ENCODE assay signal across 18 mouse cellular contexts in the genomic region with DNA sequence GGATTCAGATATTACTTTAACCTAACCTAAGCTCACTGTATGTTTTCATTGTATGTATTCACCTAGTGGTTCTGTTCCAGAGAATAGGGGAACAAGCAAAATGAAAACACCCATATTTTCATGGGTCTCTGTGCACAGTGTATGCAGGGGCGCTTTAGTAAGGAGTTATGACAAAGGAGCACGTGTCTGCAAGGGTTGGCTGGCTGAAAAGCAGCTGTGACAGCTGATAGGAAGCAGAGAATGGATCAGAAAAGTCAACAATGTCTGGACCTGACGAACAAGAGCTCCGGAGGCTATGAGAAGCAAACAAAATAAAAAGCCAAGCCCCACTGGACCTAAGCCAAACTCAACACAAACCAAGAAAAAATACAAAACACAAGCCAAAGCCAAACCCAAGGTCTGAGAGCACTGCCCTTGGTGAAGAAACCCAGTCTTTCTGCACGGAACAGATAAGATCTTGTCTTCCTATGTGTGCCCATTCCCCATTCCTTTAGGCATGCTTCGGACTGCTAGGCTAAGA. TPM values are rescaled to one million over a fixed set of nuclear protein-coding genes. Genes with fewer than 3 reads are reported as not detected.
A peak's percentile ranks its signal among the peaks of the same experiment; 100 is the strongest.
DNase-seq lines count a peak whose midpoint lies in the region; ATAC-seq and TF ChIP-seq lines count a peak whose summit lies in the region.
"Had no signal": no experiment of that assay in that cellular context is flagged by ENCODE, and none has a peak within 500 bp of the region (broad histone marks: within the 10 kb centered on the region; RNA-seq: fewer than 3 reads in every experiment).

No protein-coding gene starts in this region.

- no peak overlapping the region for H3K4me2 ChIP-seq in heart, embryonic 12.5 days
- no peak overlapping the region for H3K4me2 ChIP-seq in heart, embryonic 11.5 days
- H3K4me2 ChIP-seq in midbrain, embryonic 11.5 days: no peak overlapping the region
- no peak overlapping the region for H3K4me2 ChIP-seq in midbrain, embryonic 14.5 days (ENCODE audit: low read length)
- no peak overlapping the region for H3K4me2 ChIP-seq in heart, postnatal 0 days (ENCODE audit: low read depth, low read length)
- H3K4me2 ChIP-seq in stomach, embryonic 15.5 days: no peak overlapping the region
- H3K4me2 ChIP-seq: forebrain, embryonic 13.5 days; liver, embryonic 11.5 days had no signal

- H3K27me3 ChIP-seq in heart, embryonic 12.5 days (replicated peaks): no peaks in the 10 kb centered on the region
- no peaks in the 10 kb centered on the region for H3K27me3 ChIP-seq in heart, embryonic 11.5 days (ENCODE audit: control insufficient read depth, insufficient read depth, low read length)
- no peaks in the 10 kb centered on the region; the same call in 1 of the 2 replicates for H3K27me3 ChIP-seq in midbrain, embryonic 11.5 days (ENCODE audit: control insufficient read depth, insufficient read depth, low read length)
- H3K27me3 ChIP-seq in midbrain, embryonic 14.5 days (ENCODE audit: control insufficient read depth, insufficient read depth, low read length): no peaks in the 10 kb centered on the region
- H3K27me3 ChIP-seq in heart, postnatal 0 days (ENCODE audit: control insufficient read depth, insufficient read depth, low read length): no peaks in the 10 kb centered on the region
- H3K27me3 ChIP-seq in stomach, embryonic 15.5 days (replicated peaks): no peaks in the 10 kb centered on the region
- H3K27me3 ChIP-seq: forebrain, embryonic 13.5 days had no signal

- no peaks in the 10 kb centered on the region for H3K36me3 ChIP-seq in heart, embryonic 12.5 days
- no peaks in the 10 kb centered on the region for H3K36me3 ChIP-seq in heart, embryonic 11.5 days (ENCODE audit: control insufficient read depth, insufficient read depth, low read length)
- H3K36me3 ChIP-seq in midbrain, embryonic 11.5 days (ENCODE audit: control insufficient read depth, insufficient read depth, low read length): no peaks in the 10 kb centered on the region
- no peaks in the 10 kb centered on the region for H3K36me3 ChIP-seq in midbrain, embryonic 14.5 days (ENCODE audit: control insufficient read depth, insufficient read depth, low read length)
- H3K36me3 ChIP-seq in heart, postnatal 0 days (replicated peaks; ENCODE audit: control insufficient read depth, insufficient read depth, low read length): no peaks in the 10 kb centered on the region
- H3K36me3 ChIP-seq in stomach, embryonic 15.5 days: no peaks in the 10 kb centered on the region

- peak; percentile 69 for ATAC-seq in heart, embryonic 12.5 days (ENCODE audit: insufficient number of reproducible peaks, low FRiP score)
- no peak for ATAC-seq in heart, embryonic 11.5 days (replicated peaks; ENCODE audit: insufficient number of reproducible peaks, low FRiP score, low TSS enrichment)
- ATAC-seq in midbrain, embryonic 11.5 days (ENCODE audit: low FRiP score): no peak
- ATAC-seq in midbrain, embryonic 14.5 days (ENCODE audit: low FRiP score, low TSS enrichment): no peak
- ATAC-seq in heart, postnatal 0 days (ENCODE audit: insufficient read depth, low read depth): no peak
- ATAC-seq in stomach, embryonic 15.5 days (ENCODE audit: insufficient read depth, low FRiP score, low read depth): peak; percentile 72
- no peak for ATAC-seq in monocyte, adult 5-6 weeks (replicated peaks; ENCODE audit: insufficient number of reproducible peaks, low FRiP score, low TSS enrichment, poor library complexity, severe bottlenecking)
- ATAC-seq: forebrain, embryonic 13.5 days had no signal

- H3K9ac ChIP-seq in heart, embryonic 12.5 days: no peak overlapping the region
- no peak overlapping the region for H3K9ac ChIP-seq in heart, embryonic 11.5 days (ENCODE audit: low read depth, low read length)
- H3K9ac ChIP-seq in midbrain, embryonic 11.5 days (ENCODE audit: low read length): no peak overlapping the region
- H3K9ac ChIP-seq in midbrain, embryonic 14.5 days (replicated peaks; ENCODE audit: low read length): no peak overlapping the region
- no peak overlapping the region for H3K9ac ChIP-seq in heart, postnatal 0 days (replicated peaks; ENCODE audit: low read depth, low read length)
- H3K9ac ChIP-seq in stomach, embryonic 15.5 days: no peak overlapping the region
- H3K9ac ChIP-seq: forebrain, embryonic 13.5 days had no signal

- no peak overlapping the region for H3K27ac ChIP-seq in heart, embryonic 12.5 days (ENCODE audit: poor library complexity, severe bottlenecking)
- no peak overlapping the region for H3K27ac ChIP-seq in heart, embryonic 11.5 days (ENCODE audit: low read depth, low read length)
- H3K27ac ChIP-seq in midbrain, embryonic 11.5 days (ENCODE audit: low read depth, low read length): no peak overlapping the region
- H3K27ac ChIP-seq in midbrain, embryonic 14.5 days (replicated peaks; ENCODE audit: low read depth, low read length): no peak overlapping the region
- H3K27ac ChIP-seq in heart, postnatal 0 days (ENCODE audit: low read depth): no peak overlapping the region
- no peak overlapping the region for H3K27ac ChIP-seq in stomach, embryonic 15.5 days
- H3K27ac ChIP-seq: forebrain, embryonic 13.5 days; layer of hippocampus, adult 2 months had no signal

- DNase-seq in midbrain, embryonic 11.5 days (ENCODE audit: low spot score, missing footprints): peak; percentile 17
- DNase-seq in midbrain, embryonic 14.5 days: no peak
- peak; percentile 17 for DNase-seq in heart, postnatal 0 days (ENCODE audit: low spot score)
- DNase-seq in layer of hippocampus, adult 8-10 months (ENCODE audit: low spot score in 2 of 2): no peak
- DNase-seq: cerebellum, postnatal 25 days; kidney, adult 9 months; right cerebral cortex, adult 18-20 months; thymus, adult 2 months had no signal

- TF ChIP-seq CTCF in heart, postnatal 0 days (IDR thresholded peaks at IDR 0.05; ENCODE audit: low read depth): no peak

- H3K9me3 ChIP-seq in heart, embryonic 12.5 days (replicated peaks): 0 out of 2 replicates have a peak, but pooled peaks cover 3% of the 10 kb centered on the region
- H3K9me3 ChIP-seq in heart, embryonic 11.5 days (replicated peaks; ENCODE audit: control insufficient read depth, low read length): no peaks in the 10 kb centered on the region
- no peaks in the 10 kb centered on the region for H3K9me3 ChIP-seq in midbrain, embryonic 11.5 days (ENCODE audit: control insufficient read depth, low read length)
- H3K9me3 ChIP-seq in midbrain, embryonic 14.5 days (ENCODE audit: control insufficient read depth, low read length): no peaks in the 10 kb centered on the region
- no peaks in the 10 kb centered on the region for H3K9me3 ChIP-seq in heart, postnatal 0 days (replicated peaks; ENCODE audit: control insufficient read depth, low read length)
- H3K9me3 ChIP-seq in stomach, embryonic 15.5 days: no peaks in the 10 kb centered on the region
- H3K9me3 ChIP-seq: forebrain, embryonic 13.5 days had no signal

- TF ChIP-seq EP300 in heart, postnatal 0 days (IDR thresholded peaks at IDR 0.05; ENCODE audit: low read depth): no peak

- WGBS in heart, embryonic 12.5 days: 41% methylated on average over 6 of the region's 6 CpGs
- WGBS in heart, embryonic 11.5 days (ENCODE audit: insufficient replicate concordance): 48% methylated on average over 6 of the region's 6 CpGs
- 74% methylated on average over 6 of the region's 6 CpGs for WGBS in midbrain, embryonic 11.5 days
- WGBS in midbrain, embryonic 14.5 days: 74% methylated on average over 6 of the region's 6 CpGs
- 30% methylated on average over 6 of the region's 6 CpGs for WGBS in heart, postnatal 0 days
- 45% methylated on average over 6 of the region's 6 CpGs for WGBS in stomach, embryonic 15.5 days

- 0 out of 2 replicates have a peak, but pooled peaks cover 5% of the 10 kb centered on the region for H3K4me1 ChIP-seq in heart, embryonic 12.5 days (replicated peaks)
- no peaks in the 10 kb centered on the region for H3K4me1 ChIP-seq in heart, embryonic 11.5 days (ENCODE audit: control insufficient read depth, insufficient read depth, low read length)
- no peaks in the 10 kb centered on the region for H3K4me1 ChIP-seq in midbrain, embryonic 11.5 days (ENCODE audit: control insufficient read depth, insufficient read depth, low read length)
- H3K4me1 ChIP-seq in midbrain, embryonic 14.5 days (ENCODE audit: control insufficient read depth, insufficient read depth, low read length): no peaks in the 10 kb centered on the region
- H3K4me1 ChIP-seq in heart, postnatal 0 days (ENCODE audit: control insufficient read depth, insufficient read depth): no peaks in the 10 kb centered on the region
- no peaks in the 10 kb centered on the region for H3K4me1 ChIP-seq in stomach, embryonic 15.5 days
- H3K4me1 ChIP-seq: forebrain, embryonic 13.5 days had no signal

- no peak overlapping the region for H3K4me3 ChIP-seq in heart, embryonic 12.5 days
- no peak overlapping the region for H3K4me3 ChIP-seq in heart, embryonic 11.5 days (ENCODE audit: low read depth, low read length)
- no peak overlapping the region for H3K4me3 ChIP-seq in midbrain, embryonic 11.5 days (ENCODE audit: low read depth, low read length)
- H3K4me3 ChIP-seq in midbrain, embryonic 14.5 days (replicated peaks; ENCODE audit: low read depth, low read length): no peak overlapping the region
- H3K4me3 ChIP-seq in heart, postnatal 0 days (ENCODE audit: low read depth, low read length): no peak overlapping the region
- H3K4me3 ChIP-seq in stomach, embryonic 15.5 days (replicated peaks): no peak overlapping the region
- H3K4me3 ChIP-seq: forebrain, embryonic 13.5 days; layer of hippocampus, adult 2 months; myocyte had no signal

RNA-seq across cellular contexts. Expression of gene Hrasls, which starts 34.6 kb away (rescaled TPM):
- polyA plus RNA-seq in heart, embryonic 12.5 days (2016; fragmentation: Nextera tagmentation; extraction: Ambion mirVana): 3.7 and 4.4 TPM in 2 replicates
- polyA plus RNA-seq in heart, embryonic 11.5 days (2014; fragmentation: Nextera tagmentation; extraction: Ambion mirVana): 4.7 and 5.7 TPM in 2 replicates
- polyA plus RNA-seq in midbrain, embryonic 11.5 days (2014; fragmentation: Nextera tagmentation; extraction: Ambion mirVana): 1.7 and 3.0 TPM in 2 replicates
- 2.5 and 2.8 TPM in 2 replicates for polyA plus RNA-seq in midbrain, embryonic 14.5 days (2014; fragmentation: Nextera tagmentation; extraction: Ambion mirVana)
- 0.19 and 0.31 TPM in 2 replicates for total RNA-seq in heart, postnatal 0 days (2014; rRNA removed; ENCODE audit: low replicate concordance)
- polyA plus RNA-seq in heart, postnatal 0 days (2015; fragmentation: Nextera tagmentation; extraction: Ambion mirVana): 0.87 and 1.2 TPM in 2 replicates
- 0.21 and 0.50 TPM in 2 replicates for polyA plus RNA-seq in stomach, embryonic 15.5 days (2015; fragmentation: Nextera tagmentation; extraction: Ambion mirVana)
- 10 to 100 TPM; 11.6 to 13.9 (median 13.1) TPM for total RNA-seq in layer of hippocampus, adult 8-10 months (2022)
- not detected in 3 replicates for total RNA-seq in monocyte, adult 5-6 weeks (2017)
- total RNA-seq: MEL had no signal
- polyA plus RNA-seq: spleen, adult 2 months had no signal

Comparison
In these comparisons a context has a peak if more than half of its experiments do, and no peak if none do; other contexts are left out.
1. ATAC-seq: peak in heart, embryonic 12.5 days (single experiment) and stomach, embryonic 15.5 days (single experiment); none in heart, embryonic 11.5 days (single experiment), midbrain, embryonic 11.5 days (single experiment), midbrain, embryonic 14.5 days (single experiment), heart, postnatal 0 days (single experiment) and monocyte, adult 5-6 weeks (single experiment).
2. DNase-seq: peak in midbrain, embryonic 11.5 days (single experiment) and heart, postnatal 0 days (single experiment); none in midbrain, embryonic 14.5 days (single experiment) and layer of hippocampus, adult 8-10 months (0 of 2).